Mouse (Mus musculus) liver, adult 2 months (tissue): ENCODE data around the gene Hhex.

Source experiments
- CTCF ChIP-seq: fragments of 200-500 bp; IDR thresholded peaks from 2 replicates; pipeline ENCODE4 v1.5.1; 2011; ENCODE audit warnings: low read depth, low read length, control low read depth
- POLR2A ChIP-seq: fragments of 200-500 bp; IDR thresholded peaks from 2 replicates; pipeline ENCODE4 v1.6.1; 2011; ENCODE audit warnings: low read length, control low read depth; ENCODE audit not compliant: insufficient read depth; ENCODE audit errors: extremely low read depth

DNA sequence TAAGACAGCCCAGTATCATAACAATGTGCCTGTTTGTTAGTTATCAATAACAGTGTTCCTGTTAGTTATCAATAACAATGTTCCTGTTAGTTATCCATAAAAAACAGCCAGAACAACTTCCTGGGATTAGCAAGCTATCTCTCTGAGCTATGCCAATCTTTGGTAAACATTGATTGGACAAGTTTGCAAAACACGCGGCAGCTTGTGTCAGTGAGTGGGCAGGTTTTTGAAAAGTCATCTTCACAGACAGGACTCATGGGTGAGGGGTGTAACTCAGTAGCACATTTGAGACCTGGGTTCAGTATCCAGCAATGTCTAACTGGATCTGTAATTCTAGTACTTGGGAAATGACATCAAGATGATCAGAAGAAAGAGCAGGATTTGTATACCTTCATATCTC lies 20.9 kb downstream of the Hhex start:
- TF ChIP-seq CTCF (no peak), POLR2A (no peak)
